Mouse (Mus musculus) spleen, postnatal 0 days (tissue): Measurements from ENCODE around the gene Ptprs. TPM values are rescaled to one million over a fixed set of nuclear protein-coding genes. Genes with fewer than 3 reads are reported as not detected.

Source experiments
- polyA plus RNA-seq: library from polyadenylated mRNA; unstranded; fragments of >200 nt; fragmentation: Nextera tagmentation; extraction: Ambion mirVana; gene quantifications from 2 replicates; pipeline ENCODE4 v1.2.1, GENCODE M21; 2015

Ptprs gene
- 13.2 and 17.0 TPM in 2 replicates for polyA plus RNA-seq

GRCm38 (mm10) chr17:56476402-56476752 is at the start of gene Ptprs:
TSS of gene Ptprs (minus strand) at chr17:56476483.

GRCm38 (mm10) chr17:56512310-56512709 is 36.0 kb upstream of the Ptprs start, which contains the start of gene Znrf4:
TSS of gene Znrf4 (minus strand) at chr17:56512431.

Other genes with a start within 250 kb of the Ptprs start
- gene Fem1a, start 219.7 kb downstream of the Ptprs start, polyA plus RNA-seq = 6.2 and 6.8 TPM in 2 replicates
- 2.2 and 2.4 TPM in 2 replicates for gene Ticam1, start 199.7 kb downstream of the Ptprs start, polyA plus RNA-seq
- gene Plin3, start 183.6 kb downstream of the Ptprs start, polyA plus RNA-seq = 19.3 and 25.7 TPM in 2 replicates
- not detected in 2 replicates for gene Arrdc5, start 176.2 kb downstream of the Ptprs start, polyA plus RNA-seq
- gene Uhrf1, start 173.2 kb downstream of the Ptprs start, polyA plus RNA-seq = 104 and 118 TPM in 2 replicates
- gene Kdm4b, start 150.4 kb downstream of the Ptprs start, polyA plus RNA-seq = 5.8 and 8.2 TPM in 2 replicates
- not detected in 2 replicates for gene Znrf4, start 35.9 kb upstream of the Ptprs start, polyA plus RNA-seq
- gene Gm20219, start 77.9 kb upstream of the Ptprs start, polyA plus RNA-seq = 0.28 and 0.56 TPM in 2 replicates
- gene Safb2, start 108.1 kb upstream of the Ptprs start, polyA plus RNA-seq = 53.0 and 53.3 TPM in 2 replicates
- 56.7 and 58.7 TPM in 2 replicates for gene Safb, start 108.3 kb upstream of the Ptprs start, polyA plus RNA-seq
- 194 and 195 TPM in 2 replicates for gene 2410015M20Rik, start 133.3 kb upstream of the Ptprs start, polyA plus RNA-seq
- gene Rpl36, start 136.9 kb upstream of the Ptprs start, polyA plus RNA-seq = 1,975 and 1,990 TPM in 2 replicates
- gene Lonp1, start 150.4 kb upstream of the Ptprs start, polyA plus RNA-seq = 31.1 and 32.0 TPM in 2 replicates
- 0.05 and 0.14 TPM in 2 replicates for gene Catsperd, start 151.7 kb upstream of the Ptprs start, polyA plus RNA-seq
- gene Ranbp3, start 196.8 kb upstream of the Ptprs start, polyA plus RNA-seq = 43.6 and 44.4 TPM in 2 replicates
- gene Ndufa11, start 241.3 kb upstream of the Ptprs start, polyA plus RNA-seq = 270 and 276 TPM in 2 replicates
- gene Vmac, start 241.5 kb upstream of the Ptprs start, polyA plus RNA-seq = 6.5 and 9.3 TPM in 2 replicates